Mouse (Mus musculus): ENCODE results near the gene Agps. TPM values are rescaled to one million over a fixed set of nuclear protein-coding genes. Genes with fewer than 3 reads are reported as not detected.

The Agps gene
- polyA plus RNA-seq, 1 experiment from 2014 or later, result 44.0 TPM

- Histone ChIP-seq H3K27me3 (ENCODE audit: control insufficient read depth, insufficient read depth, low read length) (no peaks in the 10 kb centered on the region), H3K27ac (ENCODE audit: low read depth, low read length) (no peak overlapping the region), H3K36me3 (ENCODE audit: control insufficient read depth, insufficient read depth, low read length) (no peaks in the 10 kb centered on the region), H3K4me2 (no peak overlapping the region), H3K4me3 (ENCODE audit: low read depth, low read length) (no peak overlapping the region), H3K9ac (ENCODE audit: low read length) (no peak overlapping the region), H3K9me3 (ENCODE audit: control insufficient read depth, low read length) (no peaks in the 10 kb centered on the region), H3K4me1 (ENCODE audit: control insufficient read depth, insufficient read depth, low read length) (no peaks in the 10 kb centered on the region)
- ATAC-seq (ENCODE audit: low FRiP score), result no peak
- DNase-seq (ENCODE audit: low spot score, missing footprints), result no peak
- WGBS, result 90% methylated on average over 6 of the region's 6 CpGs
Measured at GRCm38 (mm10) chr2:75805767-75806166, 26.2 kb upstream of the Agps start.

GRCm38 (mm10) chr2:75806891-75807290 is 25.1 kb upstream of the Agps start:
- DNase-seq (ENCODE audit: low spot score, missing footprints) (no peak), ATAC-seq (ENCODE audit: low FRiP score) (no peak)
- no peak overlapping the region for H3K4me3 ChIP-seq (ENCODE audit: low read depth, low read length)
- H3K4me1 ChIP-seq (ENCODE audit: control insufficient read depth, insufficient read depth, low read length), result no peaks in the 10 kb centered on the region
- 98% methylated on average over 3 of the region's 3 CpGs for WGBS
- H3K36me3 ChIP-seq (ENCODE audit: control insufficient read depth, insufficient read depth, low read length), result no peaks in the 10 kb centered on the region
- H3K27me3 ChIP-seq (ENCODE audit: control insufficient read depth, insufficient read depth, low read length), result no peaks in the 10 kb centered on the region
- no peak overlapping the region for H3K27ac ChIP-seq (ENCODE audit: low read depth, low read length)
- no peaks in the 10 kb centered on the region for H3K9me3 ChIP-seq (ENCODE audit: control insufficient read depth, low read length)
- no peak overlapping the region for H3K9ac ChIP-seq (ENCODE audit: low read length)
- H3K4me2 ChIP-seq, result no peak overlapping the region

GRCm38 (mm10) chr2:75807460-75807859 is 24.5 kb upstream of the Agps start:
- no peak overlapping the region for H3K4me2 ChIP-seq
- no peaks in the 10 kb centered on the region for H3K36me3 ChIP-seq (ENCODE audit: control insufficient read depth, insufficient read depth, low read length)
- ATAC-seq (ENCODE audit: low FRiP score), result no peak
- no peaks in the 10 kb centered on the region for H3K4me1 ChIP-seq (ENCODE audit: control insufficient read depth, insufficient read depth, low read length)
- no peak overlapping the region for H3K27ac ChIP-seq (ENCODE audit: low read depth, low read length)
- 95% methylated on average over 5 of the region's 5 CpGs for WGBS
- no peak overlapping the region for H3K4me3 ChIP-seq (ENCODE audit: low read depth, low read length)
- H3K9ac ChIP-seq (ENCODE audit: low read length), result no peak overlapping the region
- H3K27me3 ChIP-seq (ENCODE audit: control insufficient read depth, insufficient read depth, low read length), result no peaks in the 10 kb centered on the region
- DNase-seq (ENCODE audit: low spot score, missing footprints), result no peak
- H3K9me3 ChIP-seq (ENCODE audit: control insufficient read depth, low read length), result no peaks in the 10 kb centered on the region

- no peak for ATAC-seq (ENCODE audit: low FRiP score)
Measured at GRCm38 (mm10) chr2:75814880-75815279, 17.1 kb upstream of the Agps start.

DNA sequence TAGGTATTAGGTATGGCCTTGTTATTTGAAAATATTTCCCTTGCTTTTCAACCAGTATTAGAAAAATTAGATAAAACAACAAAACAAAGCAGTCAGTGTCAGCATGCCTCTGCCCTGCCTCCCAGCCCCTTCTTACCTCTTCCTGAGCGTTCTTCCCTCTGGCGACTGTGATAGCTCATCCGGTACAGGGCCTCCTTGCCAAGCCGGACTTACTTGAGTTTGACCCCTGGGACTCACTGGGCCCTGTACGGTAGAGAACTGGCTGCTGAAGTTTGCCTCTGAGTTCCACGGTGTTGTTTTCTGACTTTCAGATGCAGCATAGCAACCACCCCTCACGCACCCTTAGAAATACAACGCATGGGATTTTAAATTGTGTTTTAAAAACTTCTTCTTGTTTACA is 16.5 kb upstream of the Agps start:
- no peak overlapping the region for H3K4me2 ChIP-seq
- no peaks in the 10 kb centered on the region for H3K4me1 ChIP-seq (ENCODE audit: control insufficient read depth, insufficient read depth, low read length)
- no peaks in the 10 kb centered on the region for H3K36me3 ChIP-seq (ENCODE audit: control insufficient read depth, insufficient read depth, low read length)
- H3K4me3 ChIP-seq (ENCODE audit: low read depth, low read length), result no peak overlapping the region
- no peak overlapping the region for H3K27ac ChIP-seq (ENCODE audit: low read depth, low read length)
- no peak overlapping the region for H3K9ac ChIP-seq (ENCODE audit: low read length)
- 86% methylated on average over 8 of the region's 8 CpGs for WGBS
- ATAC-seq (ENCODE audit: low FRiP score) (no peak), DNase-seq (ENCODE audit: low spot score, missing footprints) (no peak)
- no peaks in the 10 kb centered on the region for H3K9me3 ChIP-seq (ENCODE audit: control insufficient read depth, low read length)
- H3K27me3 ChIP-seq (ENCODE audit: control insufficient read depth, insufficient read depth, low read length), result no peaks in the 10 kb centered on the region

More at GRCm38 (mm10) chr2:75814880-75815279, 17.1 kb upstream of the Agps start:
- no peaks in the 10 kb centered on the region for H3K4me1 ChIP-seq (ENCODE audit: control insufficient read depth, insufficient read depth, low read length)
- DNase-seq (ENCODE audit: low spot score, missing footprints), result no peak
- H3K9ac ChIP-seq (ENCODE audit: low read length), result no peak overlapping the region
- H3K4me3 ChIP-seq (ENCODE audit: low read depth, low read length), result no peak overlapping the region
- no peaks in the 10 kb centered on the region for H3K27me3 ChIP-seq (ENCODE audit: control insufficient read depth, insufficient read depth, low read length)
- H3K27ac ChIP-seq (ENCODE audit: low read depth, low read length), result no peak overlapping the region
- WGBS, result 84% methylated on average over 13 of the region's 13 CpGs
- no peak overlapping the region for H3K4me2 ChIP-seq
- no peaks in the 10 kb centered on the region for H3K9me3 ChIP-seq (ENCODE audit: control insufficient read depth, low read length)
- H3K36me3 ChIP-seq (ENCODE audit: control insufficient read depth, insufficient read depth, low read length), result no peaks in the 10 kb centered on the region

DNA sequence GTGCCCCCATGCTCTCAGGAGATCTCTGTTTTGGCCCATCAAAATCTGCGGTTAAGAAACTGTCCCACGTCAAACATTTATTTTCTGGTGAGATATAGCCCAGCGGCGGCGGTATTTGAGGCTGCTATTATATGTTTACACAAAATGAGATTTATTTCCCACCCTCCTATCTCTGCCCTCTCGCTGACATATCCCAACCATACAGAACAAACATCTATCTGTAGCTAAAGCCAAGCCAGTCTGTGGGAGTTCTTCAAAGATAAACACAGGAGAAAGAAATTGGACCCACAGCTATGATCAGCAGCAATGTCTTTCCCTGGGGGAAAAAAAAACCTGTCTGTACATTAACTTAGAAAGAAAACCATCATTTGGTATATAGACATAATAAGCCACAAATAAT is 15.3 kb upstream of the Agps start:
- no peaks in the 10 kb centered on the region for H3K27me3 ChIP-seq (ENCODE audit: control insufficient read depth, insufficient read depth, low read length)
- no peak overlapping the region for H3K4me3 ChIP-seq (ENCODE audit: low read depth, low read length)
- H3K9ac ChIP-seq (ENCODE audit: low read length), result no peak overlapping the region
- WGBS, result 80% methylated on average over 6 of the region's 6 CpGs
- ATAC-seq (ENCODE audit: low FRiP score) (no peak), DNase-seq (ENCODE audit: low spot score, missing footprints) (no peak)
- H3K4me1 ChIP-seq (ENCODE audit: control insufficient read depth, insufficient read depth, low read length), result no peaks in the 10 kb centered on the region
- H3K27ac ChIP-seq (ENCODE audit: low read depth, low read length), result no peak overlapping the region
- H3K4me2 ChIP-seq, result no peak overlapping the region
- no peaks in the 10 kb centered on the region for H3K9me3 ChIP-seq (ENCODE audit: control insufficient read depth, low read length)
- no peaks in the 10 kb centered on the region for H3K36me3 ChIP-seq (ENCODE audit: control insufficient read depth, insufficient read depth, low read length)

GRCm38 (mm10) chr2:75818719-75819118 is 13.3 kb upstream of the Agps start:
- Histone ChIP-seq H3K27ac (ENCODE audit: low read depth, low read length) (no peak overlapping the region), H3K4me2 (no peak overlapping the region), H3K4me3 (ENCODE audit: low read depth, low read length) (no peak overlapping the region), H3K9ac (ENCODE audit: low read length) (no peak overlapping the region), H3K27me3 (ENCODE audit: control insufficient read depth, insufficient read depth, low read length) (no peaks in the 10 kb centered on the region), H3K4me1 (ENCODE audit: control insufficient read depth, insufficient read depth, low read length) (no peaks in the 10 kb centered on the region), H3K36me3 (ENCODE audit: control insufficient read depth, insufficient read depth, low read length) (no peaks in the 10 kb centered on the region), H3K9me3 (ENCODE audit: control insufficient read depth, low read length) (no peaks in the 10 kb centered on the region)
- DNase-seq (ENCODE audit: low spot score, missing footprints) (no peak), ATAC-seq (ENCODE audit: low FRiP score) (no peak)
- 85% methylated on average over 7 of the region's 7 CpGs for WGBS

GRCm38 (mm10) chr2:75819796-75820195 is 12.2 kb upstream of the Agps start:
- Histone ChIP-seq H3K9ac (ENCODE audit: low read length) (no peak overlapping the region), H3K4me1 (ENCODE audit: control insufficient read depth, insufficient read depth, low read length) (no peaks in the 10 kb centered on the region; the same call in 1 of the 2 replicates), H3K27me3 (ENCODE audit: control insufficient read depth, insufficient read depth, low read length) (no peaks in the 10 kb centered on the region), H3K9me3 (ENCODE audit: control insufficient read depth, low read length) (no peaks in the 10 kb centered on the region), H3K27ac (ENCODE audit: low read depth, low read length) (no peak overlapping the region), H3K4me3 (ENCODE audit: low read depth, low read length) (no peak overlapping the region), H3K4me2 (no peak overlapping the region), H3K36me3 (ENCODE audit: control insufficient read depth, insufficient read depth, low read length) (no peaks in the 10 kb centered on the region)
- no peak for DNase-seq (ENCODE audit: low spot score, missing footprints)
- ATAC-seq (ENCODE audit: low FRiP score), result no peak
- 88% methylated on average over 3 of the region's 3 CpGs for WGBS

DNA sequence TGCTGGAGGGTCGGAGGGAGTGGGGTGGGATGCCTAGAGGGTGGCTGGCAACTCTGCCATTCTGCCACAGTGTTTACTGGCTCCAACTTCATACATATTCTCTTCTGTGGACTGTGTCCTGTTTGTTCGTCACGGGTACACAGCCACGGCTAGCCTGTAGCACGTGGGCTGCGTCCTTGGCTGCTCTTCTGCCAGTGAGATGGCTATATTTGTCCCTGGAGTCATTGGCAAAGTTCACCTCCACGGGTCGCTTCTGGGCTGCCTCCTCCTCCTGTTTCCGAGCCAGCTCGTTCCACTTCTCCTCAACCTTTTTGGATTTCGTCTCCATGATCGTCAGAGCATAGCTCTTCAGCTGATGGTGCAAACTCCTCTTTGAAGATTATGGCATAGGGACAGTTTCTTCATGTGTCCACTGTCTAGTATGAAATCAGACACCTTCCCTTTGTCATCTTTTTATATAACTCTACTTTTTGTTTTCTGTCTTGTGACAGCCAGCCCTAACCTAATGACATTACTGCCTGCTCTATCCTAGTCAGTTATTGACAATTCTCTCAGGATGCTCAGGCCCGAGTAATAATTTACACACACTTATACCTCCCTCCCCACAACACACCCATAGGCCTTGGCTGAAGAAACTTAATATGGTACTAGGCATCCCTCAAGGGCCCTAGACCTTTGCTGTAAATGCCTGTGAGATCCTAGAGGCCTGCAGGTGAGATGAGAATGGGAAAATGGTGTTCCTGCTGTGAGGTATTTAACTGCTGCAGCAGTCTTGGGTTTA is 9.8 kb upstream of the Agps start:
- Histone ChIP-seq H3K36me3 (ENCODE audit: control insufficient read depth, insufficient read depth, low read length) (no peaks in the 10 kb centered on the region), H3K27me3 (ENCODE audit: control insufficient read depth, insufficient read depth, low read length) (no peaks in the 10 kb centered on the region), H3K4me1 (ENCODE audit: control insufficient read depth, insufficient read depth, low read length) (no peaks in the 10 kb centered on the region; the same call in 1 of the 2 replicates), H3K9me3 (ENCODE audit: control insufficient read depth, low read length) (no peaks in the 10 kb centered on the region), H3K27ac (ENCODE audit: low read depth, low read length) (no peak overlapping the region), H3K4me2 (no peak overlapping the region), H3K4me3 (ENCODE audit: low read depth, low read length) (no peak overlapping the region), H3K9ac (ENCODE audit: low read length) (no peak overlapping the region)
- DNase-seq (ENCODE audit: low spot score, missing footprints) (no peak), ATAC-seq (ENCODE audit: low FRiP score) (no peak)
- WGBS, result 90% methylated on average over 13 of the region's 13 CpGs

Measured in midbrain, embryonic 11.5 days (tissue).